Mouse (Mus musculus) stomach, embryonic 15.5 days (tissue): ENCODE measurements around the gene Baz2b. TPM values are rescaled to one million over a fixed set of nuclear protein-coding genes. Genes with fewer than 3 reads are reported as not detected.
"Not testable (repeated sequence)": the region's sequence is repeated elsewhere in the genome, so short reads cannot be mapped to it uniquely, and the experiment has no call there.

ENCODE experiments used
- ATAC-seq: fragments of 200-750 bp; cut with Nextera tagmentation; 2 replicates; pipeline ENCODE4 v1.8.0; 2017; ENCODE audit warnings: low read depth, moderate number of reproducible peaks, moderate TSS enrichment; ENCODE audit not compliant: insufficient read depth, low FRiP score
- H3K27ac ChIP-seq: fragments of 300-500 bp; sonication (generic); 2 replicates; pipeline ENCODE4 v1.5.1; 2015; ENCODE audit warnings: mild to moderate bottlenecking, inconsistent platforms
- H3K27me3 ChIP-seq: fragments of 300-500 bp; sonication (generic); replicated peaks from 2 replicates; pipeline ENCODE4 v1.6.1; 2015; ENCODE audit warnings: inconsistent platforms
- H3K36me3 ChIP-seq: fragments of 300-500 bp; sonication (generic); 2 replicates; pipeline ENCODE4 v1.6.1; 2015; ENCODE audit warnings: inconsistent platforms
- H3K4me1 ChIP-seq: fragments of 300-500 bp; sonication (generic); 2 replicates; pipeline ENCODE4 v1.6.1; 2015; ENCODE audit warnings: inconsistent platforms
- H3K4me2 ChIP-seq: fragments of 300-500 bp; sonication (generic); 2 replicates; pipeline ENCODE4 v1.6.1; 2015; ENCODE audit warnings: mild to moderate bottlenecking, inconsistent platforms
- H3K4me3 ChIP-seq: fragments of 300-500 bp; sonication (generic); replicated peaks from 2 replicates; pipeline ENCODE4 v1.5.1; 2015; ENCODE audit warnings: inconsistent platforms
- H3K9ac ChIP-seq: fragments of 300-500 bp; sonication (generic); 2 replicates; pipeline ENCODE4 v1.6.1; 2015; ENCODE audit warnings: inconsistent platforms
- H3K9me3 ChIP-seq: fragments of 300-500 bp; sonication (generic); 2 replicates; pipeline ENCODE4 v1.6.1; 2016; ENCODE audit warnings: inconsistent platforms
- WGBS: fragments of 180-500 bp; shearing (Covaris S2); methylation state at CpG from one replicate; pipeline ENCODE4 v1.1.7; 2015; 5-methylcytosine and 5-hydroxymethylcytosine counted together
- polyA plus RNA-seq: library from polyadenylated mRNA; unstranded; fragments of >200 nt; fragmentation: Nextera tagmentation; extraction: Ambion mirVana; gene quantifications from 2 replicates; pipeline ENCODE4 v1.2.1, GENCODE M21; 2015

Gene Baz2b
- polyA plus RNA-seq, 1 experiment from 2014 or later, result 47.8 TPM

- H3K9me3 ChIP-seq, result no peaks in the 10 kb centered on the region
- WGBS, result 76% methylated on average over 5 of the region's 5 CpGs
- no peaks in the 10 kb centered on the region for H3K4me1 ChIP-seq
- no peaks in the 10 kb centered on the region for H3K36me3 ChIP-seq
- no peak overlapping the region for H3K4me2 ChIP-seq
- H3K27ac ChIP-seq, result no peak overlapping the region
- H3K27me3 ChIP-seq, result no peaks in the 10 kb centered on the region
- no peak overlapping the region for H3K4me3 ChIP-seq
- ATAC-seq, result no peak
- no peak overlapping the region for H3K9ac ChIP-seq
Measured at GRCm38 (mm10) chr2:60148651-60149050, 61.0 kb downstream of the Baz2b start.

DNA sequence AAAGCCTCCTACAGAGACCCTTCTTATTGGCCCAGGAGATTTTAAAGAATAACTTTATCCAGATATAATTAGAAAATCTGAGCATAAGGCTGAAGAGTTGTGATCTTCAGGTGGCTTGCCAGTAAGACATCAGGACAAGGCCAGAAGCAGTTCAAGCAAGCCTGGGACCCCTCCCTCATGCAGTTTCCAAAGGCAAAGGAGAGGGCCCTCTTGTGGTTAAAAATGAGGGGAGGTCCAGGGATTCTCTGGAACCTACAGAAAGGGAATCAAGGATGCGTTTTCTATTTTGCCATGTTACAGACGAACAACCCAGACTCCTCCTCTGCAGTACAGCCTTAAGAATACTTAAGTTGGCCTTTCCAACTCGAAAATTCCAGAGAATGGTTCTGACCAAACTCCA, 62.2 kb downstream of the Baz2b start:
- no peak for ATAC-seq
- Histone ChIP-seq H3K9ac (no peak overlapping the region), H3K9me3 (no peaks in the 10 kb centered on the region), H3K4me2 (no peak overlapping the region), H3K36me3 (no peaks in the 10 kb centered on the region), H3K4me3 (no peak overlapping the region), H3K27me3 (no peaks in the 10 kb centered on the region), H3K4me1 (no peaks in the 10 kb centered on the region), H3K27ac (no peak overlapping the region)
- 61% methylated on average over 3 of the region's 3 CpGs for WGBS

GRCm38 (mm10) chr2:60145742-60146141, 63.9 kb downstream of the Baz2b start:
- no peaks in the 10 kb centered on the region for H3K36me3 ChIP-seq
- no peaks in the 10 kb centered on the region for H3K4me1 ChIP-seq
- ATAC-seq, result no peak
- 54% methylated on average over 6 of the region's 6 CpGs for WGBS
- no peak overlapping the region for H3K9ac ChIP-seq
- H3K4me3 ChIP-seq, result no peak overlapping the region
- H3K27me3 ChIP-seq, result no peaks in the 10 kb centered on the region
- no peak overlapping the region for H3K27ac ChIP-seq
- H3K4me2 ChIP-seq, result no peak overlapping the region
- H3K9me3 ChIP-seq, result no peaks in the 10 kb centered on the region

DNA sequence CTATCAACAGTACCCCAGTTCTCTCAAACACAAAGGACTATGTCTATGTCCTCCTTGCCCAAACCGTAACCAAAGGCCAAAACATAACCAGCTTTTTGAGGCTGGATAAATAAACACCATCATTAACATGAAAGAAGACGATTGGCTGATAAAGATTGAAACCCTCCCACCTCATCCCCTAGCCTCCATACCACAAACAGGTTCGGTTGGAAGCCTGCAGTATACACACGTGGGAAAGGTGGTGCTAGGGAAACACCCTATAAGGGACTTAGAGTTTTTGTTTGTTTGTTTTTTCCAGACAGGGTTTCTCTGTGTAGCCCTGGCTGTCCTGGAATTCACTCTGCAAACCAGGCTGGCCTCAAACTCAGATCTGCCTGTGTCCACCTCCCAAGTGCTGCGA, 66.3 kb downstream of the Baz2b start:
- H3K9me3 ChIP-seq, result no peaks in the 10 kb centered on the region
- no peaks in the 10 kb centered on the region for H3K27me3 ChIP-seq
- peaks cover 5% of the 10 kb centered on the region; the same call in 1 of the 2 replicates for H3K4me1 ChIP-seq
- WGBS, result 57% methylated on average over 5 of the region's 5 CpGs
- H3K27ac ChIP-seq, result no peak overlapping the region
- no peaks in the 10 kb centered on the region for H3K36me3 ChIP-seq
- H3K9ac ChIP-seq, result no peak overlapping the region
- ATAC-seq, result no peak
- no peak overlapping the region for H3K4me3 ChIP-seq
- H3K4me2 ChIP-seq, result no peak overlapping the region

- Histone ChIP-seq H3K4me1 (peaks cover 5% of the 10 kb centered on the region; the same call in 1 of the 2 replicates), H3K27me3 (no peaks in the 10 kb centered on the region), H3K4me3 (no peak overlapping the region), H3K9me3 (no peaks in the 10 kb centered on the region), H3K4me2 (no peak overlapping the region), H3K36me3 (no peaks in the 10 kb centered on the region), H3K27ac (no peak overlapping the region), H3K9ac (no peak overlapping the region)
- peak; percentile 77; the same call in 1 of the 2 replicates for ATAC-seq
- WGBS, result 75% methylated on average over 2 of the region's 2 CpGs
Measured at GRCm38 (mm10) chr2:60142281-60142680, 67.4 kb downstream of the Baz2b start.

DNA sequence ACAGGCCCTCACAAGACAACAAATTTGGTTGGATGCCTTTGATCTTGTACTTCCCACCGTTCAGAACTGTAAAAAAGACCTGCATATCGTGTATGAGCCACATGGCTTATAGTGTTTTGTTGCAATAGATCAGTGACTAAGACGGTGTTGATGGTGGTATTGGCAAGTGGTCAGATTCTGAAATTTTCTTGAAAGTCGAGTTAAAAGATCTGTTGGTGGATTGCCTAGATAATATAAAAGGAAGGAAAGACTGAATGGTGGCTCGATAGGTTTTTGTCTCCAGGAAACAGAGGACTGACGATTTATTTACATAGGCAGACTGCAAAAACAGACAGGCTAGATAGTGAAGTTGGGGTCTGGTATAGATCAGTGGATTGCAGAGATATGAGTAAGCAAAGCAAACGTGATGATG, 70.9 kb downstream of the Baz2b start:
- Histone ChIP-seq H3K9ac (no peak overlapping the region), H3K4me1 (peaks cover 5% of the 10 kb centered on the region; the same call in 1 of the 2 replicates), H3K4me3 (no peak overlapping the region), H3K27me3 (no peaks in the 10 kb centered on the region), H3K27ac (no peak overlapping the region), H3K36me3 (no peaks in the 10 kb centered on the region), H3K9me3 (no peaks in the 10 kb centered on the region), H3K4me2 (no peak overlapping the region)
- no peak for ATAC-seq
- WGBS, result 16% methylated on average over 7 of the region's 7 CpGs

- H3K4me1 ChIP-seq, result peaks cover 5% of the 10 kb centered on the region; the same call in 1 of the 2 replicates
- ATAC-seq, result no peak
- no peak overlapping the region for H3K9ac ChIP-seq
- H3K4me3 ChIP-seq, result no peak overlapping the region
- H3K9me3 ChIP-seq, result no peaks in the 10 kb centered on the region
- no peaks in the 10 kb centered on the region for H3K36me3 ChIP-seq
- no peak overlapping the region for H3K4me2 ChIP-seq
- H3K27me3 ChIP-seq, result no peaks in the 10 kb centered on the region
- 53% methylated on average over 2 of the region's 2 CpGs for WGBS
- H3K27ac ChIP-seq, result no peak overlapping the region
Measured at GRCm38 (mm10) chr2:60135796-60136195, 73.8 kb downstream of the Baz2b start.

DNA sequence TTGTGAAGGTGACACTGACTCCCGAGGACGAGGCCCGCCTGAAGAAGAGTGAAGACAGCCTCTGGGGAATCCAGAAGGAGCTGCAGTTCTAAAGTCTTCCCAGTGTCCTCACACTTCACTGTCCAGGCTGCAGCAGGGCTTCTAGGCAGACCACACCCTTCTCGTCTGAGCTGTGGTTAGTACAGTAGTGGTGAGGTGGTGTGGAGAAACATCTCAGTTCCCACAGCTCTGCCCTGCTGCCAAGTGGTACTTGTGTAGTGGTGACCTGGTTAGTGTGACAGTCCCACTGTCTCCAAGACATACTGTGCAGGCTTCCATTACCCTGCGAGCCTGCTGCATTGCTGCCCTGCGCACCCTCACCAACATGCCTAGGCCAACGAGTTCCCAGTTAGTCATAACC, 74.7 kb downstream of the Baz2b start:
- H3K9me3 ChIP-seq, H3K4me3 ChIP-seq, H3K4me1 ChIP-seq, H3K36me3 ChIP-seq, H3K9ac ChIP-seq, H3K27me3 ChIP-seq, H3K27ac ChIP-seq, ATAC-seq, H3K4me2 ChIP-seq: not testable (repeated sequence)
- 89% methylated on average over 7 of the region's 7 CpGs for WGBS

GRCm38 (mm10) chr2:60133072-60133471, 76.6 kb downstream of the Baz2b start:
- no peaks in the 10 kb centered on the region for H3K4me1 ChIP-seq
- no peak overlapping the region for H3K9ac ChIP-seq
- H3K36me3 ChIP-seq, result no peaks in the 10 kb centered on the region
- no peaks in the 10 kb centered on the region for H3K9me3 ChIP-seq
- no peak overlapping the region for H3K4me2 ChIP-seq
- ATAC-seq, result no peak
- WGBS, result 72% methylated on average over 2 of the region's 2 CpGs
- H3K4me3 ChIP-seq, result no peak overlapping the region
- no peaks in the 10 kb centered on the region for H3K27me3 ChIP-seq
- no peak overlapping the region for H3K27ac ChIP-seq

- no peak overlapping the region for H3K27ac ChIP-seq
- no peaks in the 10 kb centered on the region for H3K4me1 ChIP-seq
- no peaks in the 10 kb centered on the region for H3K36me3 ChIP-seq
- H3K4me2 ChIP-seq, result no peak overlapping the region
- no peak for ATAC-seq
- WGBS, result 46% methylated on average over 10 of the region's 10 CpGs
- no peaks in the 10 kb centered on the region for H3K27me3 ChIP-seq
- H3K9me3 ChIP-seq, result no peaks in the 10 kb centered on the region
- H3K9ac ChIP-seq, result no peak overlapping the region
- H3K4me3 ChIP-seq, result no peak overlapping the region
Measured at GRCm38 (mm10) chr2:60132269-60133042, 77.2 kb downstream of the Baz2b start.

- Histone ChIP-seq H3K4me3 (no peak overlapping the region), H3K27me3 (no peaks in the 10 kb centered on the region), H3K36me3 (no peaks in the 10 kb centered on the region), H3K4me2 (no peak overlapping the region), H3K27ac (no peak overlapping the region), H3K9ac (no peak overlapping the region), H3K4me1 (no peaks in the 10 kb centered on the region), H3K9me3 (no peaks in the 10 kb centered on the region)
- no peak for ATAC-seq
- 92% methylated on average over 7 of the region's 7 CpGs for WGBS
Measured at GRCm38 (mm10) chr2:60128631-60129030, 81.0 kb downstream of the Baz2b start.

GRCm38 (mm10) chr2:60126831-60127230, 82.8 kb downstream of the Baz2b start:
- no peak overlapping the region for H3K9ac ChIP-seq
- no peaks in the 10 kb centered on the region for H3K36me3 ChIP-seq
- no peak overlapping the region for H3K4me3 ChIP-seq
- no peaks in the 10 kb centered on the region for H3K9me3 ChIP-seq
- no peak overlapping the region for H3K27ac ChIP-seq
- H3K4me1 ChIP-seq, result no peaks in the 10 kb centered on the region
- no peaks in the 10 kb centered on the region for H3K27me3 ChIP-seq
- no peak for ATAC-seq
- H3K4me2 ChIP-seq, result peak overlapping the region; percentile 23; the same call in 1 of the 2 replicates
- WGBS, result 45% methylated on average over 7 of the region's 7 CpGs
